Mouse (Mus musculus): Measurements from ENCODE around the gene Dapk2. TPM values are rescaled to one million over a fixed set of nuclear protein-coding genes. Genes with fewer than 3 reads are reported as not detected.

Dapk2 gene
- not detected in 2 replicates for polyA plus RNA-seq (2012; ENCODE audit: insufficient read depth, insufficient read length, missing spikeins)

DNA sequence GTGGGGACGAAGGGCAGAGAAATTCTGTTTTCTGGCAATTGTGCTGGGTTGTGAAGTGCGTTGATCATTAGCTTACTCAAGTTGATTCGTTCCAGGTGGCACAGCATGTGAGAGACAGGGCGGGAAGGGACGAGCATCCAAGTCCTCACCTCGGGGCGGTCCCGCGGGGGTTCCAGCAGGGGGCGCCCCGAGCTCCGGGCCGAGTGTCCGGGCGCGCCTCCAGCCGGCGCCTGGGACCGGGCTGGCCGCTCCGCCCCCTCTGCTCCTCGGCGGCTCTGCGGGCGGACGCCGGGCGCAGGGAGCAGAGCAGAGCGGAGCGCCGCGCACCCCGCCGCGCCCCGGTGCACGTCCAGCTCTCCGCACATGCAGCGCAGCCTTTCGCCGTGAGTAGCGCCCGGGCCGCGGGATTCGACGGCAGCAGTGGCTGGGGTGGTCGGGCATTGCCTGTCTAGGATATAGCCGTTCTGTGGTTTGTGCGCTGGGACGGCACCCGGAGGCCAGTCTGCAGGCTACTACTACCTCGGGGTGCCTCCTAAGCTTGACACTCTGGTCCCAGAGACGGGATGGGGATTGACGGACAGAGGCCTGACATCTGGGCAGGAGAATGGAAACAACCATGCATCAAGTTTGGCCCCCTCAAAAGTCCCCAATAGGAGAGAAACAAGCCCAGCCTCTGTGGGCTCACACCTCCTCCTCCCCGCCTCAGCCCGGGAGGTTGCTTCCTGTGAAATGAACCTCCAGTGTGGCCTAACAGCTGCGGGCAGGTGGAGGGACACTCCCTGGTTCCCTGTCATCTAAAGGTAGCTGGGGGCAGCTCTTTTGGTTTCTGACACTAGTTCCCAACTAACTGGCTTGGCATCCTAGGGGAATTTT lies at the start of gene Dapk2:
Gene Dapk2, plus strand, starts transcription at position 266 of the 873 bp plus-strand sequence.
- no peak within 1 kb of the TSS for H3K27ac ChIP-seq (ENCODE audit: insufficient read depth, low read depth, low read length)
- no peaks in the 10 kb centered on the region for H3K4me1 ChIP-seq (ENCODE audit: control insufficient read depth, insufficient read depth, low read length)
- TF ChIP-seq POLR2A (IDR thresholded peaks at IDR 0.05; ENCODE audit: borderline replicate concordance, low read depth, low read length) (no peak), CTCF (IDR thresholded peaks at IDR 0.05; ENCODE audit: low read depth, low read length) (peak; percentile 51; the same call in 1 of the 2 replicates)
- H3K4me3 ChIP-seq (ENCODE audit: insufficient read depth, low read length) = peak within 1 kb of the TSS; percentile 50

DNA sequence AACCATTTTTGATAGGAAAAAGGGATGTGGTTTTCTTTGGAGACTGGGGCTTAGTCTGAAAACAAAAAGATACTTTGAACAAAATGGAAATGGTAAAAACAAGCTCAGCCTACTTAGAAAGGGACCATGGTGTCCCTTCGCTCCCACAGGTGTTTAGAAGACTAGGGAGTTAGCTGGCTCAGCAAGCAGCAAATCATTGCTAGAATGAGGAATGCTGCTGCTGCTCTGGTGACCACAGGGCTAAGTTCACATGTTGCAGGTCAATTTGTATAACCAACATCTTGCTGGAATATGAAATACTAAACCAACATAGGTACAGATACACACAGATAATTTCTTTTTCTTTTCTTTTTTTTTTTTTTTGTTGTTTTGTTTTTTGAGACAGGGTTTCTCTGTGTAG lies 48.4 kb upstream of the Dapk2 start:
- no peak overlapping the region for H3K4me3 ChIP-seq (ENCODE audit: insufficient read depth, low read length)
- H3K4me1 ChIP-seq (ENCODE audit: control insufficient read depth, insufficient read depth, low read length) = peaks cover 28% of the 10 kb centered on the region
- H3K27ac ChIP-seq (ENCODE audit: insufficient read depth, low read depth, low read length) = no peak overlapping the region
- TF ChIP-seq POLR2A (IDR thresholded peaks at IDR 0.05; ENCODE audit: borderline replicate concordance, low read depth, low read length) (no peak), CTCF (IDR thresholded peaks at IDR 0.05; ENCODE audit: low read depth, low read length) (no peak)

- Histone ChIP-seq H3K4me3 (ENCODE audit: insufficient read depth, low read length) (no peak overlapping the region), H3K4me1 (ENCODE audit: control insufficient read depth, insufficient read depth, low read length) (peaks cover 33% of the 10 kb centered on the region), H3K27ac (ENCODE audit: insufficient read depth, low read depth, low read length) (no peak overlapping the region)
- no peak for TF ChIP-seq CTCF (IDR thresholded peaks at IDR 0.05; ENCODE audit: low read depth, low read length)
- no peak for TF ChIP-seq POLR2A (IDR thresholded peaks at IDR 0.05; ENCODE audit: borderline replicate concordance, low read depth, low read length)
These were observed 47.9 kb upstream of the Dapk2 start for GRCm38 (mm10) chr9:66110126-66110525.

DNA sequence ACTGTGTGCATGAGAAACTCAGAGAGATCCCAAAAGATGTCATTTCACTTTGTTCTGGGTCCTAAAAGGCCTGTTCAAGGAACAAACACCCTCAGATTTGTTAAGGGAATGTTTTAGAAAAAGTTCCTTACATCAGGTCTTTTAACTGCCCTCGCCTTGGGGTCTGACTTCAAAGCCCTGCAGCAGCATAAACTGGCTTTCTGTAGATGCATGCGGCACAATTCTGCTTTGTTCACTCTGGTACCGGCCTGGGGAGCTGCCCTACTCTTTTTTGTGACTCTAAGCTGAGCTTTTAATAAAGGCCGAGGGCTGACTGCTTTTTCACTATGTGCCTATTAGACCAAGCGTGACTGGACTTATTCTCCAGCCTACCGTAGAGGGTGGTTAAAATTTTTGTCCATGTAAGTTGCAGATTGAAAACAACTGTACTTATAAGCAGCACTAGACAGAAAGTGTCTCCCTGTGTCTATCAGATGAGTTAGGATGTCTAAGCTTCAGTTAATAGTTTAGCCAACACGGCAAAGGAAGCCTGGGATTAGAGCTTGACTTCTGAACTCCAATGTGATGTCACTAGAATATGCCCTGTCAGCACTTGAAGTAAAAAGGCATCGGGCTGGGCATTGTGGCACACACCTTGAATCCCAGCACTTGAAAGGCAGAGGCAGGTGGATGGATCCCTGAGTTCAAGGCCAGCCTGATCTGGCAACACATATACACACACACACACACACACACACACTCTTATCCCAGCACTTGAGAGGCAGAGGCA lies 47.2 kb upstream of the Dapk2 start:
- Histone ChIP-seq H3K4me1 (ENCODE audit: control insufficient read depth, insufficient read depth, low read length) (peaks cover 38% of the 10 kb centered on the region), H3K27ac (ENCODE audit: insufficient read depth, low read depth, low read length) (no peak overlapping the region)
- no peak for TF ChIP-seq POLR2A (IDR thresholded peaks at IDR 0.05; ENCODE audit: borderline replicate concordance, low read depth, low read length)
- TF ChIP-seq CTCF (IDR thresholded peaks at IDR 0.05; ENCODE audit: low read depth, low read length) = no peak

GRCm38 (mm10) chr9:66114341-66114740 lies 43.7 kb upstream of the Dapk2 start:
- peak overlapping the region; percentile 74 for H3K27ac ChIP-seq (ENCODE audit: insufficient read depth, low read depth, low read length)

More for the DNA sequence above, 47.2 kb upstream of the Dapk2 start:
- H3K4me3 ChIP-seq (ENCODE audit: insufficient read depth, low read length) = no peak overlapping the region

GRCm38 (mm10) chr9:66116890-66117289 lies 41.1 kb upstream of the Dapk2 start:
- TF ChIP-seq CTCF (IDR thresholded peaks at IDR 0.05; ENCODE audit: low read depth, low read length) (no peak), POLR2A (IDR thresholded peaks at IDR 0.05; ENCODE audit: borderline replicate concordance, low read depth, low read length) (no peak)
- Histone ChIP-seq H3K4me1 (ENCODE audit: control insufficient read depth, insufficient read depth, low read length) (peaks cover 64% of the 10 kb centered on the region), H3K4me3 (ENCODE audit: insufficient read depth, low read length) (peak overlapping the region; percentile 35), H3K27ac (ENCODE audit: insufficient read depth, low read depth, low read length) (peak overlapping the region; percentile 80)

More at GRCm38 (mm10) chr9:66114341-66114740, 43.7 kb upstream of the Dapk2 start:
- no peak for TF ChIP-seq POLR2A (IDR thresholded peaks at IDR 0.05; ENCODE audit: borderline replicate concordance, low read depth, low read length)
- no peak for TF ChIP-seq CTCF (IDR thresholded peaks at IDR 0.05; ENCODE audit: low read depth, low read length)
- peaks cover 63% of the 10 kb centered on the region for H3K4me1 ChIP-seq (ENCODE audit: control insufficient read depth, insufficient read depth, low read length)
- no peak overlapping the region for H3K4me3 ChIP-seq (ENCODE audit: insufficient read depth, low read length)

DNA sequence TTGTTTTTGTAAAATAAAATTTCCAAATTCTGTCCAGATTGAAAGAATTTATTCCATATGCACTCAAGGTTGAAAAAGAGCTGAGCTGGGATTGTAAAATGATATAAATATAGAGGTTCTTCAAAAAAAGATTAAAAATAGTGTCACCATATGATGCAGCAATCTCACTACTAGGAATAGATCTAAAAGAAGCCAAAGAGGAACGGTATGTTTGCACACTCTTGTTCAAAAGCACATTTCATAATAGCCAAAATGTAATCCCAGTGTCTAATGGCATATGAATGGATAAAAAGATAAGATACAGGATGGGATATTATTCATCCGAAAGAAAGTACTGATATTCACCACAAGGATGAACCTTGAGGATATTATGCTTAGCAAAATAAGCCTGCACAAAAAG lies 38.5 kb upstream of the Dapk2 start:
- Histone ChIP-seq H3K4me1 (ENCODE audit: control insufficient read depth, insufficient read depth, low read length) (peaks cover 59% of the 10 kb centered on the region), H3K4me3 (ENCODE audit: insufficient read depth, low read length) (no peak overlapping the region), H3K27ac (ENCODE audit: insufficient read depth, low read depth, low read length) (peak overlapping the region; percentile 5; the same call in 1 of the 2 replicates)
- TF ChIP-seq POLR2A (IDR thresholded peaks at IDR 0.05; ENCODE audit: borderline replicate concordance, low read depth, low read length) (no peak), CTCF (IDR thresholded peaks at IDR 0.05; ENCODE audit: low read depth, low read length) (no peak)

GRCm38 (mm10) chr9:66120106-66120505 lies 37.9 kb upstream of the Dapk2 start:
- Histone ChIP-seq H3K27ac (ENCODE audit: insufficient read depth, low read depth, low read length) (peak overlapping the region; percentile 5), H3K4me3 (ENCODE audit: insufficient read depth, low read length) (no peak overlapping the region), H3K4me1 (ENCODE audit: control insufficient read depth, insufficient read depth, low read length) (peaks cover 53% of the 10 kb centered on the region)
- TF ChIP-seq POLR2A (IDR thresholded peaks at IDR 0.05; ENCODE audit: borderline replicate concordance, low read depth, low read length) (no peak), CTCF (IDR thresholded peaks at IDR 0.05; ENCODE audit: low read depth, low read length) (no peak)

- Histone ChIP-seq H3K4me3 (ENCODE audit: insufficient read depth, low read length) (no peak overlapping the region), H3K4me1 (ENCODE audit: control insufficient read depth, insufficient read depth, low read length) (peaks cover 52% of the 10 kb centered on the region), H3K27ac (ENCODE audit: insufficient read depth, low read depth, low read length) (no peak overlapping the region)
- no peak for TF ChIP-seq CTCF (IDR thresholded peaks at IDR 0.05; ENCODE audit: low read depth, low read length)
- TF ChIP-seq POLR2A (IDR thresholded peaks at IDR 0.05; ENCODE audit: borderline replicate concordance, low read depth, low read length) = no peak
These were observed 37.1 kb upstream of the Dapk2 start for GRCm38 (mm10) chr9:66120945-66121344.
